Mouse (Mus musculus) embryonic facial prominence, embryonic 13.5 days (tissue): ENCODE measurements around the gene Aff1. TPM values are rescaled to one million over a fixed set of nuclear protein-coding genes. Genes with fewer than 3 reads are reported as not detected.

Experiments used
- ATAC-seq: fragments of 200-750 bp; cut with Nextera tagmentation; 2 replicates; pipeline ENCODE4 v1.8.0; 2017; ENCODE audit warnings: low read depth; ENCODE audit not compliant: insufficient number of reproducible peaks, insufficient read depth, low FRiP score, low TSS enrichment
- H3K27ac ChIP-seq: fragments of 300-500 bp; sonication (generic); 2 replicates; pipeline ENCODE4 v1.5.1; 2015; ENCODE audit warnings: moderate library complexity, mild to moderate bottlenecking, inconsistent platforms
- H3K27me3 ChIP-seq: fragments of 300-500 bp; sonication (generic); 2 replicates; pipeline ENCODE4 v1.6.1; 2015; ENCODE audit warnings: mild to moderate bottlenecking, inconsistent platforms
- H3K36me3 ChIP-seq: fragments of 300-500 bp; sonication (generic); 2 replicates; pipeline ENCODE4 v1.6.1; 2015; ENCODE audit warnings: mild to moderate bottlenecking, inconsistent platforms
- H3K4me1 ChIP-seq: fragments of 300-500 bp; sonication (generic); 2 replicates; pipeline ENCODE4 v1.6.1; 2015; ENCODE audit warnings: inconsistent platforms
- H3K4me2 ChIP-seq: fragments of 300-500 bp; sonication (generic); 2 replicates; pipeline ENCODE4 v1.6.1; 2015; ENCODE audit warnings: moderate library complexity, mild to moderate bottlenecking, inconsistent platforms
- H3K4me3 ChIP-seq: fragments of 300-500 bp; sonication (generic); 2 replicates; pipeline ENCODE4 v1.5.1; 2015; ENCODE audit warnings: mild to moderate bottlenecking, inconsistent platforms
- H3K9ac ChIP-seq: fragments of 300-500 bp; sonication (generic); 2 replicates; pipeline ENCODE4 v1.6.1; 2015; ENCODE audit warnings: mild to moderate bottlenecking, inconsistent platforms
- H3K9me3 ChIP-seq: fragments of 300-500 bp; sonication (generic); 2 replicates; pipeline ENCODE4 v1.6.1; 2016; ENCODE audit warnings: inconsistent platforms
- WGBS: fragments of 180-500 bp; shearing (Covaris S2); methylation state at CpG from one replicate; pipeline ENCODE4 v1.1.7; 2015; ENCODE audit warnings: mixed read lengths; 5-methylcytosine and 5-hydroxymethylcytosine counted together
- polyA plus RNA-seq: library from polyadenylated mRNA; unstranded; fragments of >200 nt; fragmentation: Nextera tagmentation; extraction: Ambion mirVana; gene quantifications from 2 replicates; pipeline ENCODE4 v1.2.1, GENCODE M21; 2015

The Aff1 gene
- polyA plus RNA-seq, 1 experiment from 2014 or later: 5.2 TPM

DNA sequence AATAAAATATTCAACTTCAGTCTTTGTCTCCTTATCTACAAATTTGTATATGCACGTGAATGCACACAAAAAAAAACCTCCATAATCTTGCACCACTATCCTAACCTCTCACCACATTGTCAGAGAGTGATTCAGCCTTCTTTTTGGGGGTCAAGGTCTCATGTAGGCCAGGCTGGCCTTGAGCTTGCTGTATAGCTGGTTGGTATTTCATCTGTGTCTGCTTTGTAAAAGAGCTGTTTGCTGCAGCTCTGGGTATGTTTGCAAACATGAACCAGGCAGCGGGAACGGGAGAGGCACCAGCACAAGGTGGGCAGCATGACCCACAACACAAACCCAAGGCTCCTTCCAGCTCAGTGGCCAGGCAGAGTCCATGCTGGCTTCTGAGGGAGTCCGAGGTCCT lies 18.6 kb upstream of the Aff1 start:
- Histone ChIP-seq H3K4me1 (0 out of 2 replicates have a peak, but pooled peaks cover 12% of the 10 kb centered on the region), H3K27me3 (peaks cover 6% of the 10 kb centered on the region; the same call in 1 of the 2 replicates), H3K27ac (no peak overlapping the region), H3K36me3 (no peaks in the 10 kb centered on the region), H3K9me3 (no peaks in the 10 kb centered on the region), H3K4me3 (no peak overlapping the region), H3K4me2 (no peak overlapping the region), H3K9ac (no peak overlapping the region)
- 75% methylated on average over 4 of the region's 4 CpGs for WGBS
- ATAC-seq: no peak

DNA sequence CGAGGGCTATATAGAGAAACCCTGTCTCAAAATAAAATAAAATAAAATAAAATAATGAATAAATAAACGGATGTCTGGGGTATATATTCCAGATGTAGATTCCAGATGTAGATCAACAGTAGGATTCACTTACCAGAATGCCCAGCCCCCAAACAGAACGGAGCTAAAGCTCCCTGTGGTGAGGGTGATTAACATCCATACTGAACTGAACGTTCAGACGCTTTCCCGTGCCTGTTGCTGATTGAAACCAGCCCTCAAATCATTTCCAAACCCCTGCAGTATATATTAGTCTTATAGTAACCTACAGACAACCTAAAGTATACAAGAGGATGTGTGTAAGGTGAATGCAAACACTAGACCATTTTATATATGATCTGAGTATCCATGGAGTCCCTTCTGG lies 17.7 kb upstream of the Aff1 start:
- Histone ChIP-seq H3K4me1 (0 out of 2 replicates have a peak, but pooled peaks cover 12% of the 10 kb centered on the region), H3K36me3 (no peaks in the 10 kb centered on the region), H3K27me3 (peaks cover 6% of the 10 kb centered on the region; the same call in 1 of the 2 replicates), H3K27ac (peak overlapping the region; percentile 49; the same call in 1 of the 2 replicates), H3K4me3 (no peak overlapping the region), H3K4me2 (no peak overlapping the region), H3K9ac (no peak overlapping the region), H3K9me3 (no peaks in the 10 kb centered on the region)
- WGBS: 25% methylated on average over 6 of the region's 6 CpGs
- no peak for ATAC-seq

DNA sequence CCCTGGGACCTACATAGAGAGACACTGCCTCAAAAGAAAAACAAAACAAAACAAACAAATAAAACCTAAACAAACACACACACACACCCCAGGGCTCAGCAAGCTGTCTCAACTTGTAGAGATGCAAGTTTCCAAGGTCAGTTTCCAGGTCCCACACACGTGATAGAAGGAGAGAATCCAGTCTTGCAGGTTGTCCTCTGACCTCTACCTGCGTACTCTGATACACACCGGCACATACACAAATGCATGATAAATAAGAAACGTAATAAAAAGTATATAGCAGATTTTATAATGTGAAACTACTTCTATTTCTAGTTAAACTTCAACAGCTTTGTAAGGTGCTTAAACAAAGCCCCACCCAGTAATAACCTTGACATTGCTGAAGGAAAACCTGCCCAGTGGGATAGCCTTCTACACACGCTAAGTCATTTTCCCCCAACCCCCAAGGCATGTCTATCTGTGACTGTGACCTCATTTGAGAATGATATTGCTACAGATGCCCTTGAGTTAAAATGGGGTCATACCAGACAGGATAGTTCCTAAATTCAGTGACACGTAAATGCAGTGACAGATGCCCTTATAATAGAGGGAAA lies 15.8 kb upstream of the Aff1 start:
- Histone ChIP-seq H3K9me3 (no peaks in the 10 kb centered on the region), H3K4me2 (no peak overlapping the region), H3K9ac (no peak overlapping the region), H3K27me3 (peaks cover 6% of the 10 kb centered on the region; the same call in 1 of the 2 replicates), H3K4me1 (0 out of 2 replicates have a peak, but pooled peaks cover 12% of the 10 kb centered on the region), H3K27ac (no peak overlapping the region), H3K36me3 (no peaks in the 10 kb centered on the region), H3K4me3 (no peak overlapping the region)
- no peak for ATAC-seq
- 85% methylated on average over 6 of the region's 6 CpGs for WGBS

DNA sequence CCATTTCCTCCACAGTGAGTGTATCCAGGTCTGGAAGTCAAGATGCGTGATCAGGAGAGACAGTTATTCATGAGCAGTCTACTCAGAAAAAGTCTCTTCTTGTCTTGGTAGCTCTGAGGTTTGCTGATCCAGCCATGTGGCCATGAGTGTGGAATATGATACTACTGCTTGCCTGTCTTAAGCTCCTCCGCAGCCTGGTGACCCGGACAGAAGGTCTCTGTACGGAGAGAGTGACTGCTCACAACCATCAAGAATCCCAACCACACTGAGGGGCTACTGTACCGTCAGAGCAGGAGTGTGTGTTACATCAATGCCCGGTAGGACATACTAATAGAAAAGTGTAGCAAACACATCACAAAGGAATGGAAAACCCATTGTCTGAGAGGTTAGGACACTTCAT lies 14.3 kb upstream of the Aff1 start:
- no peak for ATAC-seq
- no peaks in the 10 kb centered on the region for H3K36me3 ChIP-seq
- H3K4me3 ChIP-seq: no peak overlapping the region
- H3K9ac ChIP-seq: no peak overlapping the region
- H3K4me2 ChIP-seq: no peak overlapping the region
- 0 out of 2 replicates have a peak, but pooled peaks cover 9% of the 10 kb centered on the region for H3K4me1 ChIP-seq
- H3K9me3 ChIP-seq: no peaks in the 10 kb centered on the region
- H3K27me3 ChIP-seq: no peaks in the 10 kb centered on the region
- no peak overlapping the region for H3K27ac ChIP-seq
- 73% methylated on average over 6 of the region's 6 CpGs for WGBS

DNA sequence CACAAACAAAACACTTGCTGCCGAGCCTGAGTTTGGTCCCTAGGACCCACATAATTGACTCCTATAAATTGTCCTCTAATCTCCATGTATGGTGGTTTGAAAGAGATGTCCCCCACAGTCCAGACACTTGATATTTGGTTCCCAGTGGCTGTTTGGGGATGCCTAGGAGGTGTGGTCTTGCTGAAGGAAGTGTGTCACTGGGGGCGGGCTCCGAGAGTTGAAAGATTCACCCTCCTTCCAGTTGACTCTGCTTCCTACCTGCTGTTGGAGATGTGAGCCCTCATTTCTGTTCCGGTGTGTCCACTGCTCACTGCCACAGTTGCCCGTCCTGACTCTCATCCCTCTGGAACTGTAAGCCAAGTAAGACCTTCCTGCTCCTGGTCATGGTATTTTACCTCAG lies 13.2 kb upstream of the Aff1 start:
- no peak overlapping the region for H3K4me3 ChIP-seq
- H3K9ac ChIP-seq: no peak overlapping the region
- no peak overlapping the region for H3K27ac ChIP-seq
- H3K9me3 ChIP-seq: no peaks in the 10 kb centered on the region
- no peaks in the 10 kb centered on the region for H3K27me3 ChIP-seq
- no peak for ATAC-seq
- 95% methylated on average over 5 of the region's 5 CpGs for WGBS
- 0 out of 2 replicates have a peak, but pooled peaks cover 8% of the 10 kb centered on the region for H3K4me1 ChIP-seq
- no peak overlapping the region for H3K4me2 ChIP-seq
- no peaks in the 10 kb centered on the region for H3K36me3 ChIP-seq

DNA sequence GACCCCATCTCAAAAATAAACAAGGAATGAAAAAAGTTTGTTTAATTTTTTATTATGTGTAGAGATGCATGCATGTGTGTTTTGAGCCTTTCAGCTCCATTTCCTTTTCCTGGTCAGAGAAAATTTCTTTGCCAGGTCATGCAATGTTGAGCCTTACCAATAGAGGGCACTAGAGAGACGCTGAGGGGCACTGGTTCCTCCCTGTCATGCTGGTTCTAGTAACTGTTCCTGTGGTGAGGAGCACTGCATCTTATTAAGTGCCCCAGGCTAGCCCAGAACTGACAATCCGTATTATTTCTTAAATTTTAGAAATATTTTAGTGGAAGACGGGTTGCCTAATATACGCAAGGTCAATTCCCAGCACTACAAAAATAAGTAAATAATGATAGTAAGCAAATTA lies 11.8 kb upstream of the Aff1 start:
- no peaks in the 10 kb centered on the region for H3K27me3 ChIP-seq
- H3K9ac ChIP-seq: no peak overlapping the region
- no peak overlapping the region for H3K4me2 ChIP-seq
- H3K9me3 ChIP-seq: no peaks in the 10 kb centered on the region
- peaks cover 9% of the 10 kb centered on the region; the same call in 1 of the 2 replicates for H3K4me1 ChIP-seq
- H3K27ac ChIP-seq: no peak overlapping the region
- H3K36me3 ChIP-seq: no peaks in the 10 kb centered on the region
- no peak for ATAC-seq
- 39% methylated on average over 4 of the region's 4 CpGs for WGBS
- H3K4me3 ChIP-seq: no peak overlapping the region

DNA sequence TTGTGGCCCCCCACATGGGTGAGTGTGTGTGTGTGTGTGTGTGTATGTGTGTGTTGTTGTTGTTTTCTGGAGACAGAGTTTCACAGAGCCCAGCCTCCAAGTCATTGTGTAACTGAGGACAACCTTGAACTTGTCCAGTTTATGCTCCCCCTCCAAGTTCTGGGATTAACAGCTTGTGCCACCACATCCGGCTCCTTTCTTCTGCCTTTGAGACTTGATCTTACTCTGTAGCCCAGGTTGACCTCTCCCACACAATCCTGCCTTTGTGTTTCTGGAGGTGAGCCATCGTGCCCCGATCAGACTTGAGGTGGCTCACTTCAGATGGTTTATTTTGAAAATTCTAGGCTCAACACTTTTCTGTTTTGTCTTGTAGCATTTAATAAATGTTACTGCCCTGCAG lies 10.3 kb upstream of the Aff1 start:
- ATAC-seq: no peak
- Histone ChIP-seq H3K4me1 (peaks cover 9% of the 10 kb centered on the region; the same call in 1 of the 2 replicates), H3K4me2 (no peak overlapping the region), H3K9me3 (no peaks in the 10 kb centered on the region), H3K36me3 (no peaks in the 10 kb centered on the region), H3K27me3 (no peaks in the 10 kb centered on the region), H3K27ac (no peak overlapping the region), H3K9ac (no peak overlapping the region), H3K4me3 (no peak overlapping the region)
- 50% methylated on average over 3 of the region's 3 CpGs for WGBS

DNA sequence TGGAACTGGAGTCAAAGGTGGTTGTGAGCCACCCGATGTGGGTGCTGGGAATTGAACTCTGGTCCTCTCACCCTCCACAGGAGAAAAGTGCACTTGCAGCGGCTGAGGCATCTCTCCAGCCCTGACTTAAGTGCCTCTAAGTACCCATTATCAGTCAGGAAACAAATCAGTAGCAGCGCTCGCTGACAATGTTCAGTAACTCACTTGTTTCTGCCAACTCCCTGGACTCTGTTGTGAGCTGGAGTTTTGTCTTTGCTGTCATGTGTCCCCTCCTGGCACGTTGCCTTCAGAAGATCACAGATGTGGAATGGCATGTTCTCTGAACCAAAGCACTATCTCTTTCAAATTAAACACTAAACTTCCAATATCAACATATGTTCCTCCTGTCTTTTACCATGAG lies 2.5 kb upstream of the Aff1 start:
- ATAC-seq: no peak
- Histone ChIP-seq H3K27ac (no peak overlapping the region), H3K27me3 (peaks cover 25% of the 10 kb centered on the region), H3K4me2 (no peak overlapping the region), H3K4me3 (no peak overlapping the region), H3K9ac (no peak overlapping the region), H3K9me3 (no peaks in the 10 kb centered on the region), H3K4me1 (peaks cover 19% of the 10 kb centered on the region), H3K36me3 (no peaks in the 10 kb centered on the region)
- 84% methylated on average over 5 of the region's 5 CpGs for WGBS

DNA sequence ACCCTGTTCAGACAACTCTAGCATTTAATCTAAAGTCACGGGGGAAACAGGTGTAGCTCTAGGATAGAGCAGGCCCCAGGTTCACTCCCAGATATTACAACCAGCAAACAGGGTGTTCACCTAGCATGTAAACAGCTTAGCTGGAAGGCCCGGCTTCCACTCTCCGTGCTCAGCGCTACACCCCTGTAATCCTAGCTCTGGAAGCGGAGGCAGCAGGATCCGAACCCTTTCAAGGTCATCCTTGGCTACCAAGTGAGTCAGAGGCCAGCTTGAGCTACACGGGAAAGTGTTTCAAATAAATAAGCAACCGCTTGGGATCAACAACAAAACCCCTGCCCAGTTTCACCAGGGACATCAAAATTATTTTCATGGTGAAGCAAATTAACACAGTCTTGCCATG lies 2.0 kb upstream of the Aff1 start:
- no peak for ATAC-seq
- H3K9ac ChIP-seq: no peak overlapping the region
- H3K27ac ChIP-seq: no peak overlapping the region
- no peaks in the 10 kb centered on the region for H3K9me3 ChIP-seq
- H3K4me1 ChIP-seq: peaks cover 19% of the 10 kb centered on the region
- WGBS: 82% methylated on average over 8 of the region's 8 CpGs
- no peak overlapping the region for H3K4me2 ChIP-seq
- no peaks in the 10 kb centered on the region for H3K36me3 ChIP-seq
- no peak overlapping the region for H3K4me3 ChIP-seq
- H3K27me3 ChIP-seq: peaks cover 25% of the 10 kb centered on the region

DNA sequence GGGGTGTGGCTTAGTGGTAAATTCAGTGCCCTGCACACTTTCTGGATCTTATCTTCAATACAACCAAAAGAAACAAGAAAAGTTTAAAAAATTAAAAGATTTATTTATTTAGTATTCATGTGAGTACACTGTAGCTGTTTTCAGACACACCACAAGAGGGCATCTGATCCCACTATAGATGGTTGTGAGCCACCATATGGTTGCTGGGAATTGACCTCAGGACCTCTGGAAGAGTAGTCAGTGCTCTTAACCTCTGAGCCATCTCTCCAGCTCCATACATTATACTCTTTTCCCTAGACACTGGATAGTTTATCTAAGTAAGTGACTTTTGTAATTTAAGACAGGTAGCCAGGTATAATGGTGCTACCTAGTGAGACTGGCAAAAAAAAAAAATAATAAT lies 1.0 kb upstream of the Aff1 start:
- no peak overlapping the region for H3K27ac ChIP-seq
- H3K9me3 ChIP-seq: no peaks in the 10 kb centered on the region
- H3K4me1 ChIP-seq: peaks cover 19% of the 10 kb centered on the region
- H3K9ac ChIP-seq: no peak overlapping the region
- no peaks in the 10 kb centered on the region for H3K36me3 ChIP-seq
- ATAC-seq: no peak
- no peak overlapping the region for H3K4me3 ChIP-seq
- H3K27me3 ChIP-seq: peaks cover 25% of the 10 kb centered on the region
- peak overlapping the region; percentile 99 for H3K4me2 ChIP-seq

DNA sequence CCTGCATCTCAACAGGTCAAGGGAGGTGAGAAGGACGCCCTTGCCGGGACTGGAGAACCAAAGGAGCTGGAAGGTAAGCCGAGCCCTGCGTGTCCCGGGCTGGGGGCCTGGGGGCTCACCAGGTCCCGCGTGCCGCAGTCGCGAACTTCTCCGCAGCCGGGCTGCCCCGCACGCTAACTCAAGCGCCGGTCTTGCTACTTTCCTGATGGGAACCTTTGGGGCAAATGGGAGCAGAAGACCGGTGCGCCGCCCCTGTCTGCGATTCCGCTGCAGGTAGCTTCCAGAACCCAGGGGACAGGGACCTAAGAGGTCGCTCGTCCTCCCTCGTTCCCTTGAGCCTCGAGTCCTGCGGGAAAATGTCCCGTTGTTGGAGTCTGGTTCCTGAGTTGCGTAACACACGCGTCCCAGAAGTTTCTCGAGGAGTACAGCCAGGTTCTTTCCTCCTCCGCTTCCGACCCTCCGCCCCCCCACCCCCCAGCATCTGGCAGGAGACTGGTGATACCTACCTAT lies 412 bp downstream of the Aff1 start:
- ATAC-seq: no peak
- Histone ChIP-seq H3K4me3 (peak overlapping the region; percentile 61), H3K36me3 (no peaks in the 10 kb centered on the region), H3K27me3 (peaks cover 25% of the 10 kb centered on the region), H3K4me2 (peak overlapping the region; percentile 99), H3K27ac (no peak overlapping the region), H3K4me1 (peaks cover 24% of the 10 kb centered on the region), H3K9me3 (no peaks in the 10 kb centered on the region), H3K9ac (peak overlapping the region; percentile 69)
- WGBS: under 1% methylated on average over 34 of the region's 34 CpGs

DNA sequence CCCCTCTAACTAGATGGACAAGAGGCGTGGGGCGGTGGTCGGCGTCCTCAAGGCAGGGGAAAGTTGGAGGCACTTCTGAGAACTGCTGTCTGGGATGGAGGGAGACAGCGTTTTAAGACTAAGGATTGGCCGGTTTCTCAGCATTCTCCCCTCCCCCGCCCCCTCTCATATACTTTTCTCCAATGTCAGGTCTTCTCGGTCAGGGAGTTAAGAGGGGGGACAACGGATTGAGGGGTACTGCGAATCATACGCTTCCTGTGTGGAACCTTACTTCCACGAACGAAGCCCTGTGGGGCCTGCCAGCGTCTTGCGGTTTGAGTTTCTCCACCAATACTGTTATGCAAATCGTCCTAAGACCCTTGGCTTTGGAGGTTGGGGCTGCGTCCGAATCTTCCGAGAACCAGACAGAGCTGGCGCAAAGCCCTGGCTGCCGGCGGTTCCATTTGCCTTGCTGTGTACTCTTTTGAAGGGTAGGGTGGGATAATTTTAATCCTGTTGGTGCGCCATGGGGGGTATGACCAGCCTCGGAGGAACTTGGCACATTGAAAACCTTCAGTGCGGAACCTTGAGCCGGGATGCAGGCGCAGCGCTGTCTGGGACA lies 967 bp downstream of the Aff1 start:
- Histone ChIP-seq H3K9me3 (no peaks in the 10 kb centered on the region), H3K4me2 (peak overlapping the region; percentile 99), H3K27ac (no peak overlapping the region), H3K4me1 (peaks cover 25% of the 10 kb centered on the region), H3K4me3 (peak overlapping the region; percentile 61), H3K36me3 (no peaks in the 10 kb centered on the region), H3K9ac (peak overlapping the region; percentile 69), H3K27me3 (peaks cover 25% of the 10 kb centered on the region)
- ATAC-seq: no peak
- WGBS: under 1% methylated on average over 28 of the region's 28 CpGs
